Mouse (Mus musculus): ENCODE measurements around the gene Astn2.

DNA sequence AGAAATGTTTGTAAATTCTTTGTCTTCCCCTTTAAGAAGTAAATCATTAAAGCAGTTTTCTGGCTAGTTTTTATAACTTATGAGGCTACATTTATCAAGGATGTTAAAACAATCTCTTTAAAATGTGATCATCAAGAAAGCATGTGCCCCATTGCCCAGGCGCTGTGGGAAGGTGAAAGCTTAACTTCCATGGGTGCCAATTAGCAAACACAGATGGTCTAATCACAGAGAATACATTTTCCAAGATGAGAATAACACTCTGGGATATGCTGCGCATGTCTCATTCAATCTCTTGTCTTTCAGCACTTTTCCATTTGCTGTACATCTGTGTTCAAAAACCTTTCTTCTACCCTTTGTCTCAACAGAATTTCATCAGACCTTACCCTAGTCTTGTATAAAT lies 688.3 kb downstream of the Astn2 start:
- TF ChIP-seq CTCF (conservative IDR thresholded peaks at IDR 0.05; ENCODE audit: low read length) (no peak), NANOG (IDR thresholded peaks at IDR 0.05; ENCODE audit: borderline replicate concordance, low read length) (no peak)

Measured in E14TG2a.4 (cell line).